Mouse (Mus musculus) small intestine, adult 2 months (tissue): ENCODE measurements around the gene Ltb. TPM values are rescaled to one million over a fixed set of nuclear protein-coding genes. Genes with fewer than 3 reads are reported as not detected.
A peak's percentile ranks its signal among the peaks of the same experiment; 100 is the strongest.

Experiments
- H3K27ac ChIP-seq: fragments of 200-500 bp; 2 replicates; pipeline ENCODE4 v1.5.1; 2012; ENCODE audit warnings: low read depth, low read length, control low read depth, inconsistent platforms; ENCODE audit not compliant: insufficient read depth
- H3K27me3 ChIP-seq: fragments of 200-500 bp; 2 replicates; pipeline ENCODE4 v1.6.1; 2012; ENCODE audit warnings: mild to moderate bottlenecking, moderate library complexity, low read length, inconsistent platforms; ENCODE audit not compliant: control insufficient read depth, insufficient read depth
- H3K36me3 ChIP-seq: fragments of 200-500 bp; 2 replicates; pipeline ENCODE4 v1.6.1; 2012; ENCODE audit warnings: mild to moderate bottlenecking, low read length, control low read depth, inconsistent platforms; ENCODE audit not compliant: control insufficient read depth, insufficient read depth
- H3K4me1 ChIP-seq: fragments of 200-500 bp; 2 replicates; pipeline ENCODE4 v1.6.1; 2012; ENCODE audit warnings: low read length, inconsistent platforms, mixed read lengths; ENCODE audit not compliant: control insufficient read depth, insufficient read depth, insufficient read length
- H3K4me3 ChIP-seq: fragments of 200-500 bp; 2 replicates; pipeline ENCODE4 v1.5.1; 2012; ENCODE audit warnings: low read depth, mild to moderate bottlenecking, control low read depth, inconsistent platforms, low read length, moderate library complexity
- CTCF ChIP-seq: fragments of 200-500 bp; IDR thresholded peaks from 2 replicates; pipeline ENCODE4 v1.5.1; 2012; ENCODE audit warnings: low read depth, mild to moderate bottlenecking, control low read depth, inconsistent platforms, low read length, moderate library complexity, mixed read lengths; ENCODE audit not compliant: insufficient replicate concordance, insufficient read length; ENCODE audit errors: extremely low read depth
- POLR2A ChIP-seq: fragments of 200-500 bp; IDR thresholded peaks from 2 replicates; pipeline ENCODE4 v1.6.1; 2012; ENCODE audit warnings: low read depth, mild to moderate bottlenecking, control low read depth, inconsistent platforms, low read length, moderate library complexity
- WGBS: fragments of 180-500 bp; shearing (Covaris S2); methylation state at CpG from one replicate; pipeline ENCODE4 v1.1.7; 2018; 5-methylcytosine and 5-hydroxymethylcytosine counted together
- polyA plus RNA-seq: library from polyadenylated mRNA; depleted of rRNA; stranded (reverse); fragments of >200 nt; gene quantifications from 2 replicates; pipeline ENCODE4 v1.2.3, GENCODE M21; 2012

The Ltb gene
- polyA plus RNA-seq, 1 experiment = 32.9 TPM

DNA sequence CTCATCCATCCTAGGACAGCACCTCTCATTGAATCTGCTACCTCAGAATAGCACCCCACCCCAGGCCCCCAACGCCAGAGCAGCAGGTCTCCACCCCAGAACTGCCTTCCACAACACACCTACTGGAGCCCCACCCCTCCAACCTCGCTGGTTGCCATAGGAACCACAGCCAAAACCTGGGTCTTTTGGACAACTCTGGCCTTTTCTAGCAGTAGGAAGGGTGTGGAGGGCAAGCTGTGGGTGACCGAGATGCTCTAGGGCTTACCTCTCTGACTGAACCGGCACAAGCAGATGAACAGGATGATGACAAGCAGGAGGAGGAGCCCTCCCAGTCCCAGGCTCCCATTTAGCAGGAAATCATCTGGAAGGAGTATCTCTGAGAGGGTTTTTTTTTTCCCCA is 7.6 kb upstream of the Ltb start:
- TF ChIP-seq CTCF = no peak
- Histone ChIP-seq H3K27me3 (no peaks in the 10 kb centered on the region), H3K4me1 (no peaks in the 10 kb centered on the region; the same call in none of the 2 replicates), H3K27ac (peak overlapping the region; percentile 19; the same call in 1 of the 2 replicates), H3K36me3 (no peaks in the 10 kb centered on the region), H3K4me3 (peak overlapping the region; percentile 33)
- 6% methylated on average over 4 of the region's 4 CpGs for WGBS

DNA sequence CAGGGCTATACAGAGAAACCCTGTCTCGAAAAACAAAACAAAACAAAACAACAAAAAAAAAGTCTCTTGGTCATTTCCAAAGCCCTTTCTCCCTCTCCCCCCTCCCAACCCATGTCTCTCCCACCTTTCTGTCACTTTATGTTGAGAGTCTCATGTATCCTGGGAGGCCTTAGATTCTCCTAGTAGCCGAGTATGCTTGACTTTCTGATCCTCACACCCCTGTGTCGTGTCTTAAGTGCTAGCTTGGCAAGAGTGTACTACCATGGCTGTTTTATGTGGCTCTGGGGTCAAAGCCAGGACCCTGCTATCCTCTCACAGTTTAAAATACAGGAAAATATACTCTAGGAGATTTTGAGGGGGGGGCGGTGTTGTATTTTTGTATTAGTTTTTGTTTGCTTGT is 6.9 kb upstream of the Ltb start:
- Histone ChIP-seq H3K27ac (peak overlapping the region; percentile 13; the same call in 1 of the 2 replicates), H3K36me3 (no peaks in the 10 kb centered on the region), H3K27me3 (no peaks in the 10 kb centered on the region), H3K4me1 (no peaks in the 10 kb centered on the region; the same call in none of the 2 replicates), H3K4me3 (no peak overlapping the region)
- whole genome bisulfite sequencing = 70% methylated on average over 4 of the region's 4 CpGs
- no peak for TF ChIP-seq POLR2A
- no peak for TF ChIP-seq CTCF

DNA sequence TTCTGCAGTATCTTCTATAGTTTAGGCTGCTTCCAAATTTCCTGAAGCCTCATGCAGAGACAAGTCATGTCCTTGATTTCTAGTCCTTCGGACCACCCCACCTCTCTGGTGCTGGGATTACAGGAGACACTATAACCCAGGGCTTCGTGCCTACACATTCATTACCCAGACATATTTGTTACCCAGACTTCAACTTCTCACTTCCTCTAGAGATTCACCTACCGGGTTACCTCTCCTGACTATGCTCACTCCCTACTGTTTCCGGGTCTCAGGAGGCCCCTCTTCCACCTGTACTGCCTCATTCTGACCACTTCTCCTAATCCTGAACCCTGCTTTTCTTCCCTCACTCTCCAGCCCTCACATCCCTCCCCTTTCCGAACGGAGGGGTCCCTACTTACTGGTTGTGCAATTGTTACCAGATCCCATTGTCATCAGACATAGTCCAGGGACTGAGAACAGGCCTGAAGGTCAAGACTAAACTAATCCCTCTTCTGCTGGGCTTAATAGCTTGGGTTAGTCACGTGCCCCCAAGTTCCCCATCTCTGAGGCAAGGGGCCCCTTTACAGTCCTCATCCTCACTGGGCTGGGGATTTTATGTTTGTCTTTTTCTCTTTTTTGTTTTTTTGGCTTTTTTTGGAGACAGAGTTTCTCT is 6.2 kb upstream of the Ltb start, which contains the start of gene Lst1:
Gene Lst1 (minus strand): TSS at position 481 of the 652 bp plus-strand sequence.
- Histone ChIP-seq H3K27ac (peak within 1 kb of the TSS; percentile 17; the same call in 1 of the 2 replicates), H3K36me3 (no peaks in the 10 kb centered on the region), H3K27me3 (no peaks in the 10 kb centered on the region), H3K4me1 (no peaks in the 10 kb centered on the region; the same call in none of the 2 replicates), H3K4me3 (no peak within 1 kb of the TSS)
- TF ChIP-seq CTCF = no peak
- TF ChIP-seq POLR2A = no peak
- WGBS = 68% methylated on average over 7 of the region's 7 CpGs

DNA sequence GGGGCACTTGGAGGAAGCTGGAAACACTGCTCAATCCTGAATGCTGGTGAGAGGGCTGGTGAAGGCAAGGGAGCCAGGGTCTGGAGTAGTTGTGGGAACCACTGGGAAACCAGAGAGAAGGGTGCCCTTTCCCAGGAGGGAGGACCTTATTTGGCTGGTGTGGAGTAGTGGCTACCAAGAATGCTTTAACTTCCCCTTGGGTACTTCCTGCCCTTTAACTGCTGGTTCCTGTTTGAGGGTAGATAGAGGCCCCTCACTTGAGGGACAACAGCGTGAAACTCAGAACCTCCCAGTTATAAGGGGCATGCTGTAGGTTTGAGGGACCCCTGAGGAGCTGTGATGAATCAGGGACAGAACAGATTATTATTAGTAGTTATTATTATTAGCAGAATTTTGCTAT is 5.1 kb upstream of the Ltb start:
- Histone ChIP-seq H3K27ac (no peak overlapping the region), H3K4me3 (no peak overlapping the region), H3K36me3 (no peaks in the 10 kb centered on the region), H3K4me1 (no peaks in the 10 kb centered on the region; the same call in none of the 2 replicates), H3K27me3 (no peaks in the 10 kb centered on the region)
- no peak for TF ChIP-seq POLR2A
- TF ChIP-seq CTCF = no peak
- WGBS = 48% methylated on average over 1 of the region's 1 CpGs

DNA sequence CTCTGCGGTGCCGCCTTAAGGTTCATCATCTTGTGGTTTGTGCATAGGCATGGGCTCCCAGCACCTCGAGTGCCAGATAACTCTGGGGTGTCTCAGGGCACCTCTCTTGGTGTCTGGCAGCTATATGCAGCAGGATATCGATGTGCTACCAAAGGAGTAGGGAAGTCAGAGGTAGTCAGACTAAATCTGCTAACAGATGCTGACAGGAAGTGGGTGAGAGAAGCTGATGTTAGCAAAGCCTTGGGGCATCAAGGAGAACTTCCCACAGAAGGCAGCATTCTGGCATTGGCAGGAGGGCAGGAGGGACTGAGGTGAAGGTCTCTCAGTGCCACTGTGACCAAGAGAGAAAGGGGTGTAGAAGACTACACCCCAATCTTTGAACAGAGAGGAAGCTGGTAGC is 4.1 kb upstream of the Ltb start:
- H3K36me3 ChIP-seq = no peaks in the 10 kb centered on the region
- no peak for TF ChIP-seq CTCF
- TF ChIP-seq POLR2A = no peak
- peak overlapping the region; percentile 20 for H3K27ac ChIP-seq
- no peaks in the 10 kb centered on the region for H3K27me3 ChIP-seq
- 73% methylated on average over 4 of the region's 4 CpGs for WGBS
- H3K4me1 ChIP-seq = no peaks in the 10 kb centered on the region; the same call in none of the 2 replicates
- H3K4me3 ChIP-seq = no peak overlapping the region

DNA sequence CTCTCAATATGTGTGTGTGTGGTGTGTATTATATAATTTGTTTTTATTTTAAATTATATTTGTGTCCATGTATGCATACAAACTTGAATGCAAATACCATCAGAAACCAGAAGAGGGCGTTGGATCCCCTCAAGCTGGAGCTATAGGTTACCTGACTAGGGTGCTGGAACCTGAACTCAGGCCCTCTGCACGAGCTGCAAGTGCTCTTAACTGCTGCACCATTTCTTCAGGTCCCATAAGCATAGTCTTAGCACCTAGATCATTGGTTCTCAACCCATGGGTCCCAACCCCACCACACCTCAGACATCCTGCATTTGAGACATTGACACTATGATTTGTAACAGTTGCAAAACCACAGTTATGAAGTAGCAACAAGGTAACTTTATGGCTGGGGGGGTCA is 2.5 kb upstream of the Ltb start:
- TF ChIP-seq CTCF = no peak
- TF ChIP-seq POLR2A = no peak
- 65% methylated on average over 2 of the region's 2 CpGs for WGBS
- Histone ChIP-seq H3K4me3 (no peak overlapping the region), H3K4me1 (peaks cover 7% of the 10 kb centered on the region), H3K27me3 (no peaks in the 10 kb centered on the region), H3K27ac (no peak overlapping the region), H3K36me3 (no peaks in the 10 kb centered on the region)

DNA sequence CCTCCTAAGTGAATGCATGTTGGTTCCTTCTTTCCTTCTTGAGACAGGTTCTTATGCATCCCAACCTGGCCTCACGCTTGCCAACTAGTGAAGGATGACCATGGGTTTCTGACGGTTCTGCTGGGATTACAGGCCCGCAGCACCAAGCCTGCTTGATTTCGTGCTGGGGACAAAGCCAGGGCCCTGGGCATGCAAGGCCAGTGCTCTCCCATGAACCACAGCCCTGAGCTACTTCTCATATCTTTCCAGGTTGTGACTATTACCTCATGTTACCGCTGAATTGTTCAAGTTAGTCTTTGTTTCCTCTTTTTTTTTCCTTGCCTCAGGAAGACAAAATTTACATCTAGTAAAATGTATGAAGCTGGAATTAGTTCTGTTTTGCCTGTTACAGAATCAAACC is 1.3 kb upstream of the Ltb start:
- 77% methylated on average over 5 of the region's 5 CpGs for WGBS
- H3K4me3 ChIP-seq = no peak overlapping the region
- TF ChIP-seq CTCF (no peak), POLR2A (no peak)
- H3K4me1 ChIP-seq = peaks cover 7% of the 10 kb centered on the region
- peak overlapping the region; percentile 20 for H3K27ac ChIP-seq
- H3K27me3 ChIP-seq = no peaks in the 10 kb centered on the region
- no peaks in the 10 kb centered on the region for H3K36me3 ChIP-seq
